Mouse (Mus musculus): ENCODE measurements around the gene Mcm2. TPM values are rescaled to one million over a fixed set of nuclear protein-coding genes. Genes with fewer than 3 reads are reported as not detected.

Mcm2 gene
- polyA plus RNA-seq, 1 experiment from 2014 or later = 164 TPM

DNA sequence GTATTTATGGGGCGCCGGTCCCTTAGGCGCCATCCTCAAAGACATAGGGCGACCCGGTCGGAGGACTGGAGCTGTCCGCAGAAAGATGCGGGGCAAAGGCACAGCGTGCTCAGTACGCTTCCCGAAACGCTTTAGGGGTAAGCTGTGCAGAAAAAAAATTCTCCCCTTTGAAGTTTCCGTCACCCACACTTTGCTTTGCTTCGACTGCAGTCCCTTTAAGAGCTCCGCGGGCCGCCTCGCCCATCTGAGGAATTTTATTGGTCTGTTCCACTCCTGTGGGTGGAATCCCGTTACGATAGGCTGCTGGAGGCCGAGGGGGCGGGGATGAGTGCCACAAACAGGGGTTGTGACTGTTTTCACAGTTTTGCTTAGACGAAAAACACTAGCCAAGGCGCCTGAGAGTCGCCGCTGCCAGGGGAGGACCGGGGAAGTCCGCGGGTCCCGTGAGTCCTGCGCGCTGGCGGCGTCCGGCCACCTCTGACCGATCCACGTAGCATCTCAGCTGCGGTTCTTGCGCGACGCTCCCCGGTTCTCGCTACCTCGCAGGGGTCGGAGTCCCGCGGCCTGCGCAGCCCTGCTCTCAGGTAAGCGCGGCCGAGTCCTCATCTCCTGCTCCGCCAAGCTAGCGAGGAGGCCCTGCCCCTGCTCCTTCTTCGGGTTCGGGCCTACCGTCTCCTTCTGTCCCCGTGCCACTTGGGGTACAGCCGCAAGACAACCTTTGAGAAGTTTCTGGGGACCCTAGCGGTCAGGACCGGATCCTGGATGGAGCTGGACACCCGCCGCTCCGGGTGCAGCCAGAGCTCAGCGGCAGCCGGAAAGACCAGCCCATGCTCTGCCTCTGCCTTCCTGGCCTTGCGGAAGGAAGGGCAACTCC lies 3.6 kb upstream of the Mcm2 start, which contains the start of gene Tpra1:
Gene Tpra1 (plus strand): TSS at position 305 of the 874 bp plus-strand sequence.
- H3K27ac ChIP-seq (ENCODE audit: low read depth) = peak within 1 kb of the TSS; percentile 93
- peaks cover 1% of the 10 kb centered on the region; the same call in 1 of the 2 replicates for H3K36me3 ChIP-seq (ENCODE audit: insufficient read depth)
- ATAC-seq (ENCODE audit: insufficient read depth) = peak; percentile 86
- no peaks in the 10 kb centered on the region for H3K9me3 ChIP-seq (ENCODE audit: low read depth, low read length)
- DNase-seq = peak; percentile 98
- H3K9ac ChIP-seq = peak within 1 kb of the TSS; percentile 81
- H3K4me3 ChIP-seq (ENCODE audit: low read depth, low read length) = peak within 1 kb of the TSS; percentile 69
- TF ChIP-seq CTCF (IDR thresholded peaks at IDR 0.05; ENCODE audit: low read depth) = peak; percentile 42; the same call in 1 of the 2 replicates
- H3K4me1 ChIP-seq (ENCODE audit: insufficient read depth) = peaks cover 15% of the 10 kb centered on the region
- H3K4me2 ChIP-seq = peak within 1 kb of the TSS; percentile 89
- no peaks in the 10 kb centered on the region for H3K27me3 ChIP-seq (ENCODE audit: insufficient read depth, low read length)
- WGBS = under 1% methylated on average over 66 of the region's 66 CpGs

DNA sequence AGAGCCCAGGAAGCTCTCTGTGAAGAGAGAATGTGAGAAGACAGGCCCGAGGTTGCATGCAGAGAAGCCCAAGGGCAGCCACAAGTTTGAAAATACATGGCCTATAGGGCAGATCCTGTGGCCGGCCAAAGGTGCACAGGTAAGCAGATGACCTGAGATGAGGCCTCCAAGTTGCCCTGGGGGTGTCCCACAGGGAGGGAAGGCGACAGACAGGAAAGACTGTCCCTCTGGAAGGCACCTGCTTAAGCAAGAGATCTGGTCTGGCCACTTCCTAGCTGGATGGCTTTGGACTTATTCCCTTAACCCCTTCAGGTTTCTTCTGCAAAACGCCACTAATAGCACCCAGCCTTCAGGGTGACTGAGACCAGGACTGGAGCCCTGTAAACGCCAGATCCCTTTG lies 2.9 kb upstream of the Mcm2 start:
- H3K4me1 ChIP-seq (ENCODE audit: insufficient read depth) = peaks cover 15% of the 10 kb centered on the region
- peaks cover 8% of the 10 kb centered on the region for H3K36me3 ChIP-seq (ENCODE audit: insufficient read depth)
- peak overlapping the region; percentile 93 for H3K27ac ChIP-seq (ENCODE audit: low read depth)
- H3K9ac ChIP-seq = peak overlapping the region; percentile 81
- H3K9me3 ChIP-seq (ENCODE audit: low read depth, low read length) = no peaks in the 10 kb centered on the region
- H3K27me3 ChIP-seq (ENCODE audit: insufficient read depth, low read length) = no peaks in the 10 kb centered on the region
- 2% methylated on average over 5 of the region's 5 CpGs for WGBS
- ATAC-seq (ENCODE audit: insufficient read depth) (peak; percentile 3; the same call in 1 of the 2 replicates), DNase-seq (peak; percentile 50)
- peak overlapping the region; percentile 69 for H3K4me3 ChIP-seq (ENCODE audit: low read depth, low read length)
- TF ChIP-seq CTCF (IDR thresholded peaks at IDR 0.05; ENCODE audit: low read depth) = no peak
- peak overlapping the region; percentile 89 for H3K4me2 ChIP-seq

DNA sequence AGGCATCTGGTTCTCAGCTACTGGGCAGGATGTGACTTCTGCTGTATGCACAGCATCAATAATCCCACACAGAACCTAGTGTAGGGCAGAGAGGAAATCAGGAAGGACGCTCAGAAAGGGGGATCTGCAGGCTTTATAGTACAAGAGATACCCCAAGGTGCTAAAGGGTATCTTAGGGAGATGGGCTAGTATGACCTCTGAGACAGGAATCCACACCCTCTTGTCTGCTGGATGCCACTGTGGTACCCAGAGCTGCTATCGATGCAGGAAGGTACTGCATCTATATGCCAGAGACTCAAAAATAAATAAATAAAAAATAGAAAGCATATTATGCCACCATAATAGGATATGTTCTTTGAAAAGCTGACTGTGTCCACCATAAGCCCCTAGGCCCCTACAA lies 1.0 kb upstream of the Mcm2 start:
- DNase-seq (no peak), ATAC-seq (ENCODE audit: insufficient read depth) (no peak)
- no peak for TF ChIP-seq CTCF (IDR thresholded peaks at IDR 0.05; ENCODE audit: low read depth)
- Histone ChIP-seq H3K4me3 (ENCODE audit: low read depth, low read length) (no peak overlapping the region), H3K36me3 (ENCODE audit: insufficient read depth) (peaks cover 27% of the 10 kb centered on the region), H3K4me1 (ENCODE audit: insufficient read depth) (peaks cover 15% of the 10 kb centered on the region), H3K9ac (no peak overlapping the region), H3K27ac (ENCODE audit: low read depth) (no peak overlapping the region), H3K9me3 (ENCODE audit: low read depth, low read length) (no peaks in the 10 kb centered on the region), H3K4me2 (no peak overlapping the region), H3K27me3 (ENCODE audit: insufficient read depth, low read length) (no peaks in the 10 kb centered on the region)
- WGBS = 79% methylated on average over 2 of the region's 2 CpGs

DNA sequence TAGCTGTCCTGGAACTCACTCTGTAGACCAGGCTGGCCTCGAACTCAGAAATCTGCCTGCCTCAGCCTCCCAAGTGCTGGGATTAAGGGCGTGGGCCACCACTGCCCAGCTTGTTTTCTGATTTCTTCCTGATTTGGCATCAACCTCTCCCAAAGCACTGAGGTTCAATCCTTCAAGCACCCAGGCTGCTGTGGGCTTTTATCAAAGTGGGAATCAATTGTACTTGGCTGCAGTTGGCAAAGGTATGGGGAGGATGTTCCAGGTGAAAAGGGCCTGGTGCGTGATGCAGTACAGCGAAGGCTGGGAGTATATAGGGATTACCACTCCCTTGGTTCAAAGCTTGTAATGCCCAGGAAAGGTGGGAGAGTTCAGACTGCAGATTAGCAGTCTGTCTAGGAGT lies 506 bp upstream of the Mcm2 start:
- Histone ChIP-seq H3K9ac (no peak overlapping the region), H3K27ac (ENCODE audit: low read depth) (0 out of 2 replicates have a peak overlapping the region, but pooled peaks have one; percentile 9), H3K4me3 (ENCODE audit: low read depth, low read length) (peak overlapping the region; percentile 81; the same call in 1 of the 2 replicates), H3K27me3 (ENCODE audit: insufficient read depth, low read length) (no peaks in the 10 kb centered on the region), H3K36me3 (ENCODE audit: insufficient read depth) (peaks cover 32% of the 10 kb centered on the region), H3K4me2 (peak overlapping the region; percentile 66), H3K9me3 (ENCODE audit: low read depth, low read length) (no peaks in the 10 kb centered on the region), H3K4me1 (ENCODE audit: insufficient read depth) (peaks cover 15% of the 10 kb centered on the region)
- DNase-seq (no peak), ATAC-seq (ENCODE audit: insufficient read depth) (no peak)
- TF ChIP-seq CTCF (IDR thresholded peaks at IDR 0.05; ENCODE audit: low read depth) = no peak
- 50% methylated on average over 4 of the region's 4 CpGs for WGBS

DNA sequence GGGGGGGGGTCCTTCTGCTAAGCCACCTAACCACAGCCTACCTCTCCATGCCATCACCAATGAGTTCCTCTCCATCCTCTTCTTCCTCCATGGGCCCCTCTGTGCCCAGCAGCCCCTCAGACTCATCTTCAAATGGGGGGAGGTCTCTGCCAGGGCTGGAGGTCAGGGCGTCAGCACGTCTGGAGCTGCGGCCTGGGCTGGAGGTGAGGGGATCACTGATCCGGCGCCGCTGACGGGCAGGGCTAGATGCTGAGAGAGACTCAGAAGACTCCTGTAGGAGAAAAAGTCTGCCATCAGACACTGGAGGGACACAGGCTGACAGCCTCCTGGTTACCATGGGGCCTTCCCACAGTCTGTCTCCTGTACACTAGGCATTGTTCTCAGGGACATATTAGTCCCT lies 1.3 kb downstream of the Mcm2 start:
- peak overlapping the region; percentile 66 for H3K4me2 ChIP-seq
- no peak overlapping the region for H3K27ac ChIP-seq (ENCODE audit: low read depth)
- H3K9me3 ChIP-seq (ENCODE audit: low read depth, low read length) = no peaks in the 10 kb centered on the region
- ATAC-seq (ENCODE audit: insufficient read depth) = no peak
- no peak for DNase-seq
- WGBS = 37% methylated on average over 7 of the region's 7 CpGs
- H3K36me3 ChIP-seq (ENCODE audit: insufficient read depth) = peaks cover 51% of the 10 kb centered on the region
- H3K4me3 ChIP-seq (ENCODE audit: low read depth, low read length) = peak overlapping the region; percentile 81
- peaks cover 4% of the 10 kb centered on the region; the same call in 1 of the 2 replicates for H3K4me1 ChIP-seq (ENCODE audit: insufficient read depth)
- no peak for TF ChIP-seq CTCF (IDR thresholded peaks at IDR 0.05; ENCODE audit: low read depth)
- no peaks in the 10 kb centered on the region for H3K27me3 ChIP-seq (ENCODE audit: insufficient read depth, low read length)
- peak overlapping the region; percentile 84 for H3K9ac ChIP-seq

DNA sequence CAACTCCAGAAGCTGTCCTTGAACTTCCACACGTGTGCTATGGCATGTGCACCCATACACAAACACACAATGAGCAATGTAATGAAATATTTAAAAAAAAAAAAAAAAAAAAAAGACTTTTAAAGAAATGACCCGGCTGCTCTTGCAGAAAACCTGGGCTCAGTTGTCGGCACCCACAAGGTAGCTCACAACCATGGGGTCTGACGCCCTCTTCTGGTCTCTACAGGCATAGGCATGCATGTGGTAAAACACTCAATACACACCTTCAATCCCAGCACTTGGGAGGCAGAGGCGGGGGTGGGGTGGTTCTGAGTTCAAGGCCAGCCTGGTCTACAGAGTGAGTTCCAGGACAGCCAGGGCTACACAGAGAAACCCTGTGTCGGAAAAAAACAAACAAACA lies 2.6 kb downstream of the Mcm2 start:
- 74% methylated on average over 6 of the region's 6 CpGs for WGBS
- TF ChIP-seq CTCF (IDR thresholded peaks at IDR 0.05; ENCODE audit: low read depth) = peak; percentile 22; the same call in 1 of the 2 replicates
- H3K9ac ChIP-seq = no peak overlapping the region
- H3K27me3 ChIP-seq (ENCODE audit: insufficient read depth, low read length) = no peaks in the 10 kb centered on the region
- peaks cover 1% of the 10 kb centered on the region; the same call in 1 of the 2 replicates for H3K4me1 ChIP-seq (ENCODE audit: insufficient read depth)
- H3K4me3 ChIP-seq (ENCODE audit: low read depth, low read length) = 0 out of 2 replicates have a peak overlapping the region, but pooled peaks have one; percentile 81
- H3K4me2 ChIP-seq = peak overlapping the region; percentile 66
- H3K27ac ChIP-seq (ENCODE audit: low read depth) = no peak overlapping the region
- ATAC-seq (ENCODE audit: insufficient read depth) (no peak), DNase-seq (no peak)
- H3K36me3 ChIP-seq (ENCODE audit: insufficient read depth) = peaks cover 63% of the 10 kb centered on the region
- no peaks in the 10 kb centered on the region for H3K9me3 ChIP-seq (ENCODE audit: low read depth, low read length)

DNA sequence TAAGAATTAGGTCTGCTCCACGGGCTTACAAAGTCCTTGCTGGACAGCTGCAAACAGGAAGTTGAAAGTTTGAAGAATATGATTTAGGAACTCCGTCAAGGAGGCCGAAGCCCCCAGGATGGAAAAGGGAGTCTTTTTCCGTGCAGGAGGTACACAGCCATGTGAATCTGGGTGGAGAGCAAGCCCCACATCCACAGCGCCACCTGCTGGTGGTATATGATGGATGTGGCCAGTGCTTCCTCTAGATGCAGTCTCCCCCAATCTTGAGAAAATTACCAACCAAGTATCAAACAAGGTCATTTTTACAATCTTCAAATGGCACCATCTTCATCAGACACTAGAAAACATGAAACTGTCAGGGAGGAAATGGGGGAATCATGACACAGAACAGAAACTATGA lies 5.0 kb downstream of the Mcm2 start:
- Histone ChIP-seq H3K9me3 (ENCODE audit: low read depth, low read length) (no peaks in the 10 kb centered on the region), H3K4me2 (no peak overlapping the region), H3K27me3 (ENCODE audit: insufficient read depth, low read length) (no peaks in the 10 kb centered on the region), H3K4me1 (ENCODE audit: insufficient read depth) (no peaks in the 10 kb centered on the region; the same call in 1 of the 2 replicates), H3K27ac (ENCODE audit: low read depth) (no peak overlapping the region), H3K36me3 (ENCODE audit: insufficient read depth) (peaks cover 87% of the 10 kb centered on the region), H3K4me3 (ENCODE audit: low read depth, low read length) (no peak overlapping the region), H3K9ac (no peak overlapping the region)
- ATAC-seq (ENCODE audit: insufficient read depth) = no peak
- DNase-seq = peak; percentile 78
- peak; percentile 84 for TF ChIP-seq CTCF (IDR thresholded peaks at IDR 0.05; ENCODE audit: low read depth)
- WGBS = 54% methylated on average over 5 of the region's 5 CpGs
